In genomic region chr13:98945908-98946307, GRCm38 (mm10) we compare ENCODE assay signal across 27 mouse cellular contexts. TPM values are rescaled to one million over a fixed set of nuclear protein-coding genes. Genes with fewer than 3 reads are reported as not detected.
DNase-seq lines count a peak whose midpoint lies in the region; ATAC-seq and TF ChIP-seq lines count a peak whose summit lies in the region.
"Had no signal": no experiment of that assay in that cellular context is flagged by ENCODE, and none has a peak within 500 bp of the region (broad histone marks: within the 10 kb centered on the region; RNA-seq: fewer than 3 reads in every experiment).

No protein-coding gene starts in this region.

- H3K4me1 ChIP-seq in kidney, postnatal 0 days (replicated peaks; ENCODE audit: insufficient read depth, low read length): peaks cover 8% of the 10 kb centered on the region
- H3K4me1 ChIP-seq: embryonic facial prominence, embryonic 15.5 days had no signal

- no peak overlapping the region for H3K9ac ChIP-seq in kidney, postnatal 0 days (ENCODE audit: low read depth, low read length)
- H3K9ac ChIP-seq: embryonic facial prominence, embryonic 15.5 days; forebrain, postnatal 0 days; heart, embryonic 13.5 days; hindbrain, embryonic 12.5 days; intestine, embryonic 15.5 days had no signal

- H3K36me3 ChIP-seq in kidney, postnatal 0 days (ENCODE audit: insufficient read depth, low read length): no peaks in the 10 kb centered on the region
- H3K36me3 ChIP-seq: embryonic facial prominence, embryonic 15.5 days; heart, embryonic 13.5 days; hindbrain, embryonic 12.5 days; intestine, embryonic 15.5 days had no signal

- H3K4me3 ChIP-seq in kidney, postnatal 0 days (replicated peaks; ENCODE audit: low read depth, low read length): no peak overlapping the region
- H3K4me3 ChIP-seq: embryonic facial prominence, embryonic 15.5 days; heart, embryonic 13.5 days; hindbrain, embryonic 12.5 days; intestine, embryonic 15.5 days had no signal

- peak; percentile 25 for DNase-seq in heart, adult 11 months
- DNase-seq in heart, adult 18-20 months: no peak
- no peak for DNase-seq in kidney, postnatal 0 days (ENCODE audit: low spot score)
- DNase-seq in kidney, adult 8-10 months: no peak
- peak; percentile 7 for DNase-seq in Muller cell, postnatal 12 days (ENCODE audit: inconsistent ontology term)
- DNase-seq in retina, embryonic 14.5 days (ENCODE audit: low spot score): peak; percentile 36
- DNase-seq in adrenal gland, adult (ENCODE audit: inconsistent age in 2 of 2, low spot score in 1 of 2): no peak
- DNase-seq in urinary bladder, postnatal 10 days (ENCODE audit: low spot score): no peak
- DNase-seq: adrenal gland, postnatal 14 days; cerebellum, adult 18-20 months; cerebellum, adult 9-11 months; cerebellum, postnatal 36 days; forebrain, postnatal 0 days; gastrocnemius, postnatal 14 days; heart, postnatal 4 days had no signal

- H3K9me3 ChIP-seq in kidney, postnatal 0 days (replicated peaks; ENCODE audit: low read length): no peaks in the 10 kb centered on the region
- H3K9me3 ChIP-seq: embryonic facial prominence, embryonic 15.5 days; heart, embryonic 13.5 days; hindbrain, embryonic 12.5 days; intestine, embryonic 15.5 days had no signal

- H3K27me3 ChIP-seq in kidney, postnatal 0 days (ENCODE audit: insufficient read depth, low read length): no peaks in the 10 kb centered on the region
- H3K27me3 ChIP-seq: embryonic facial prominence, embryonic 15.5 days; heart, embryonic 13.5 days; hindbrain, embryonic 12.5 days; intestine, embryonic 15.5 days had no signal

- WGBS in kidney, postnatal 0 days: 42% methylated on average over 3 of the region's 3 CpGs

- no peak overlapping the region for H3K4me2 ChIP-seq in kidney, postnatal 0 days (ENCODE audit: low read length)
- H3K4me2 ChIP-seq: embryonic facial prominence, embryonic 15.5 days; heart, embryonic 13.5 days; hindbrain, embryonic 12.5 days; intestine, embryonic 15.5 days had no signal

- ATAC-seq in kidney, postnatal 0 days (replicated peaks; ENCODE audit: low FRiP score, low read depth): no peak
- ATAC-seq: forebrain, postnatal 0 days; hindbrain, embryonic 16.5 days; intestine, embryonic 15.5 days had no signal

- no peak for TF ChIP-seq CTCF in kidney, postnatal 0 days (IDR thresholded peaks at IDR 0.05; ENCODE audit: low read depth)

- H3K27ac ChIP-seq in kidney, postnatal 0 days: 0 out of 2 replicates have a peak overlapping the region, but pooled peaks have one; percentile 74
- H3K27ac ChIP-seq: embryonic facial prominence, embryonic 15.5 days; heart, embryonic 13.5 days; hindbrain, embryonic 12.5 days; intestine, embryonic 15.5 days had no signal

RNA-seq across cellular contexts. Expression of gene Tnpo1, which starts 19.7 kb away (rescaled TPM):
- total RNA-seq in heart, adult 18-20 months (2021): 10 to 100 TPM; 59.2 to 70.0 TPM
- 37.8 and 39.0 TPM in 2 replicates for polyA plus RNA-seq in kidney, postnatal 0 days (2015; fragmentation: Nextera tagmentation; extraction: Ambion mirVana)

RNA-seq across cellular contexts. Expression of gene 1700024P04Rik, which starts 38.5 kb away (rescaled TPM):
- not detected for total RNA-seq in heart, adult 18-20 months (2021)
- not detected in 2 replicates for polyA plus RNA-seq in kidney, postnatal 0 days (2015; fragmentation: Nextera tagmentation; extraction: Ambion mirVana)
- total RNA-seq: adrenal gland, adult 18-20 months; adrenal gland, postnatal 14 days; forebrain, postnatal 0 days; gastrocnemius, adult 18-20 months; gastrocnemius, postnatal 14 days; heart, postnatal 4 days had no signal
- polyA plus RNA-seq: C2C12; embryonic facial prominence, embryonic 11.5 days; embryonic facial prominence, embryonic 15.5 days; erythroblast, embryonic 14.5 days; forebrain, embryonic 11.5 days; forebrain, postnatal 0 days; heart, embryonic 13.5 days; heart, postnatal 0 days; hindbrain, embryonic 12.5 days; hindbrain, embryonic 16.5 days; intestine, embryonic 15.5 days had no signal

Comparison
In these comparisons a context has a peak if more than half of its experiments do, and no peak if none do; other contexts are left out.
1. DNase-seq: peak in heart, adult 11 months (single experiment), Muller cell, postnatal 12 days (single experiment) and retina, embryonic 14.5 days (single experiment); none in heart, adult 18-20 months (0 of 2), kidney, postnatal 0 days (single experiment), kidney, adult 8-10 months (0 of 2), adrenal gland, adult (0 of 2) and urinary bladder, postnatal 10 days (single experiment).